Mouse (Mus musculus) spleen, adult 2 months (tissue): Measurements from ENCODE around the gene Mrps11.

Experiments
- CTCF ChIP-seq: fragments of 200-500 bp; IDR thresholded peaks from 2 replicates; pipeline ENCODE4 v1.5.1; 2011; ENCODE audit warnings: mild to moderate bottlenecking, inconsistent platforms; ENCODE audit not compliant: insufficient read depth, insufficient read length, insufficient replicate concordance; ENCODE audit errors: extremely low read depth
- POLR2A ChIP-seq: fragments of 200-500 bp; IDR thresholded peaks from 2 replicates; pipeline ENCODE4 v1.6.1; 2011; ENCODE audit warnings: low read depth, low read length, inconsistent platforms

DNA sequence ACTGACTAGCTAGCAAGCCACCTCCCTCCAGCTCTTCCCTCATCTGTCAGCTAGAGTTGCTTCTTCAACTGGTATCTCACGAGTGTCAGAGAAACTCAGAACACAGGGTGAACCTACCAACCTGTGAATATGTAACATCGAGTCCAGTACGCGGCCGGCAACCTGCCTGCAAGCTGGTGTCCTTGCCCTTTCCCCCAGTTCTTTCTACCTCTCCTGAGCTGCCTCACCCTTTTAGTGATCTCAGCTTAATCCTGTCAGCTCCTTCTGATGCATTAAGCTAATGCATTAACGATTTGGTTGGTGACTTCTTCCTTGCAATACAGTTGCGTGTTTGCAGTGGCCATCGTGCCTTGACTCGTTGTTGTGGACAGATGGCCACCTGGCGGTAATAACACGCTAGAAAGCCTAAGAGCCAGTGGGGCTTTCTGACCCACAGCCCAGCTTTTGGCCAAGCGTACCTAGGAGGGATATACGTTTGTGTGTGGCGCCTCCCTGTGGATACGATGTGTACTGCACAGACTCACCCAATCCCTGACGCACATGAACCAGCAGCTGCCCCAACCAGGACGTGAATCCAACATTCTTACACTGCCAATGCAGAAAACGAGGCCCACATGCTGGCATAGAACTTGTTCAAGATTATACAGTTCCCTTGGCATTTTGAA is 16.8 kb upstream of the Mrps11 start:
- TF ChIP-seq POLR2A (no peak), CTCF (peak; percentile 64; the same call in 1 of the 2 replicates)
